Mouse (Mus musculus) olfactory bulb, adult 2 months (tissue): ENCODE measurements around the gene Elmsan1. TPM values are rescaled to one million over a fixed set of nuclear protein-coding genes. Genes with fewer than 3 reads are reported as not detected.
"Not testable (repeated sequence)": the region's sequence is repeated elsewhere in the genome, so short reads cannot be mapped to it uniquely, and the experiment has no call there.

Experiments used
- H3K27ac ChIP-seq: fragments of 200-500 bp; 2 replicates; pipeline ENCODE4 v1.5.1; 2012; ENCODE audit warnings: low read depth, low read length; ENCODE audit not compliant: insufficient read depth
- H3K4me1 ChIP-seq: fragments of 200-500 bp; 2 replicates; pipeline ENCODE4 v1.6.1; 2012; ENCODE audit warnings: low read length; ENCODE audit not compliant: control insufficient read depth, insufficient read depth
- H3K4me3 ChIP-seq: fragments of 200-500 bp; 2 replicates; pipeline ENCODE4 v1.5.1; 2012; ENCODE audit warnings: mild to moderate bottlenecking, low read depth, low read length, moderate library complexity; ENCODE audit not compliant: insufficient read depth
- CTCF ChIP-seq: fragments of 200-500 bp; IDR thresholded peaks from 2 replicates; pipeline ENCODE4 v1.5.1; 2012; ENCODE audit warnings: low read depth, mild to moderate bottlenecking, low read length, moderate library complexity; ENCODE audit not compliant: insufficient read depth
- POLR2A ChIP-seq: fragments of 200-500 bp; IDR thresholded peaks from 2 replicates; pipeline ENCODE4 v1.6.1; 2012; ENCODE audit warnings: mild to moderate bottlenecking, low read depth, low read length, moderate library complexity; ENCODE audit not compliant: insufficient read depth
- WGBS: fragments of 180-500 bp; shearing (Covaris S2); methylation state at CpG from one replicate; pipeline ENCODE4 v1.1.7; 2018; 5-methylcytosine and 5-hydroxymethylcytosine counted together
- polyA plus RNA-seq: library from polyadenylated mRNA; stranded (reverse); fragments of >200 nt; gene quantifications from 2 replicates; pipeline ENCODE4 v1.2.4, GENCODE M21; 2012; ENCODE audit warnings: low replicate concordance; ENCODE audit not compliant: missing spikeins, insufficient read depth, insufficient read length

Gene Elmsan1
- polyA plus RNA-seq, 1 experiment: not detected

- TF ChIP-seq POLR2A: no peak
- no peak for TF ChIP-seq CTCF
- Histone ChIP-seq H3K27ac (no peak overlapping the region), H3K4me3 (no peak overlapping the region), H3K4me1 (no peaks in the 10 kb centered on the region)
- WGBS: 77% methylated on average over 1 of the region's 1 CpGs
Measured at GRCm38 (mm10) chr12:84107692-84108091, 111.0 kb downstream of the Elmsan1 start.

- H3K4me3 ChIP-seq: no peak overlapping the region
- H3K27ac ChIP-seq: no peak overlapping the region
- H3K4me1 ChIP-seq: no peaks in the 10 kb centered on the region
- 92% methylated on average over 3 of the region's 3 CpGs for WGBS
- TF ChIP-seq CTCF: no peak
- TF ChIP-seq POLR2A: no peak
Measured at GRCm38 (mm10) chr12:84107012-84107411, 111.7 kb downstream of the Elmsan1 start.

GRCm38 (mm10) chr12:84101493-84101845 is 117.2 kb downstream of the Elmsan1 start:
- H3K4me3 ChIP-seq: peak overlapping the region; percentile 69
- TF ChIP-seq POLR2A (no peak), CTCF (no peak)
- H3K4me1 ChIP-seq: no peaks in the 10 kb centered on the region
- peak overlapping the region; percentile 87; the same call in 1 of the 2 replicates for H3K27ac ChIP-seq
- 52% methylated on average over 2 of the region's 2 CpGs for WGBS

GRCm38 (mm10) chr12:84100604-84101492 is 117.8 kb downstream of the Elmsan1 start, which contains the start of gene Acot6:
Gene Acot6 (plus strand): TSS chr12:84100654.
- Histone ChIP-seq H3K27ac (peak within 1 kb of the TSS; percentile 87), H3K4me3 (peak within 1 kb of the TSS; percentile 69)
- not testable (repeated sequence) for H3K4me1 ChIP-seq
- under 1% methylated on average over 80 of the region's 80 CpGs for WGBS

- TF ChIP-seq POLR2A (no peak), CTCF (no peak)
- H3K4me3 ChIP-seq: no peak overlapping the region
- no peaks in the 10 kb centered on the region for H3K4me1 ChIP-seq
- 11% methylated on average over 1 of the region's 1 CpGs for WGBS
- H3K27ac ChIP-seq: no peak overlapping the region
Measured at GRCm38 (mm10) chr12:84100071-84100470, 118.6 kb downstream of the Elmsan1 start.

- WGBS: 98% methylated on average over 2 of the region's 2 CpGs
- TF ChIP-seq POLR2A (no peak), CTCF (no peak)
- no peak overlapping the region for H3K4me3 ChIP-seq
- H3K27ac ChIP-seq: no peak overlapping the region
- H3K4me1 ChIP-seq: no peaks in the 10 kb centered on the region
Measured at GRCm38 (mm10) chr12:84099605-84100004, 119.1 kb downstream of the Elmsan1 start.

Other genes with a start within 250 kb of the Elmsan1 start
- gene Heatr4, start 234.0 kb downstream of the Elmsan1 start, polyA plus RNA-seq: not detected in 2 replicates
- not detected in 2 replicates for gene Acot2, start 231.0 kb downstream of the Elmsan1 start, polyA plus RNA-seq
- gene Acot1, start 209.4 kb downstream of the Elmsan1 start, polyA plus RNA-seq: not detected in 2 replicates
- gene Acot4, start 180.5 kb downstream of the Elmsan1 start, polyA plus RNA-seq: not detected in 2 replicates
- gene Gm49366, start 179.9 kb downstream of the Elmsan1 start, polyA plus RNA-seq: not detected in 2 replicates
- not detected in 2 replicates for gene Acot3, start 166.7 kb downstream of the Elmsan1 start, polyA plus RNA-seq
- not detected in 2 replicates for gene Acot5, start 149.6 kb downstream of the Elmsan1 start, polyA plus RNA-seq
- not detected in 2 replicates for gene Acot6, start 118.2 kb downstream of the Elmsan1 start, polyA plus RNA-seq
- not detected in 2 replicates for gene Dnal1, start 104.5 kb downstream of the Elmsan1 start, polyA plus RNA-seq
- not detected in 2 replicates for gene Pnma1, start 70.4 kb downstream of the Elmsan1 start, polyA plus RNA-seq
- not detected in 2 replicates for gene Ptgr2, start 66.4 kb upstream of the Elmsan1 start, polyA plus RNA-seq
- gene Zfp410, start 98.0 kb upstream of the Elmsan1 start, polyA plus RNA-seq: not detected in 2 replicates
- not detected in 2 replicates for gene Coq6, start 142.8 kb upstream of the Elmsan1 start, polyA plus RNA-seq
- gene Fam161b, start 143.0 kb upstream of the Elmsan1 start, polyA plus RNA-seq: not detected in 2 replicates
- not detected in 2 replicates for gene Entpd5, start 190.1 kb upstream of the Elmsan1 start, polyA plus RNA-seq
- not detected in 2 replicates for gene Bbof1, start 190.2 kb upstream of the Elmsan1 start, polyA plus RNA-seq
- gene Rnf113a2, start 198.3 kb upstream of the Elmsan1 start, polyA plus RNA-seq: not detected in 2 replicates
- gene Aldh6a1, start 232.1 kb upstream of the Elmsan1 start, polyA plus RNA-seq: not detected in 2 replicates
- gene Lin52, start 232.5 kb upstream of the Elmsan1 start, polyA plus RNA-seq: not detected in 2 replicates